Mouse (Mus musculus): ENCODE results near the gene Eln. TPM values are rescaled to one million over a fixed set of nuclear protein-coding genes. Genes with fewer than 3 reads are reported as not detected.

Eln gene
- polyA plus RNA-seq, 1 experiment from 2014 or later: 50.5 TPM

DNA sequence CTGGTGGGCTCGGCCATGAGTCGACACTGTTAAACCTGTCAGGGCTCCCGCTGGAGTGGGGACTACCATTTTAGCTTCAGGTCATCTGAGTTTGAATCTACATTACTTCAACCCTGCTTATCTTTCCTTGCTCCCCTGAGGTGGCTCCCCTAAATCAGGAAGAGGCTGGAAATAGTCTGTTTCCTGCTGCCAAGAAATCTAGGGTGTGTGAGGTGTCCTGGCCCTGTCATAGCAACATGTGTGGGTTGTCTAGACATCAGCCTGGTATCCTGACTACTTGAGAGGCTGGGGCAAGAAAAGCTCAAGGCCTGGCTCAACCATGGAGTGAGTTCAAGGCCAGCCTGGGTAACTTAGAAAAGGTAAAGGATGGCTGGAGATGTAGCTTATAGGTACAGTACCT lies 24.6 kb upstream of the Eln start:
- WGBS: 83% methylated on average over 3 of the region's 3 CpGs
- no peak overlapping the region for H3K27ac ChIP-seq (ENCODE audit: low read length)

DNA sequence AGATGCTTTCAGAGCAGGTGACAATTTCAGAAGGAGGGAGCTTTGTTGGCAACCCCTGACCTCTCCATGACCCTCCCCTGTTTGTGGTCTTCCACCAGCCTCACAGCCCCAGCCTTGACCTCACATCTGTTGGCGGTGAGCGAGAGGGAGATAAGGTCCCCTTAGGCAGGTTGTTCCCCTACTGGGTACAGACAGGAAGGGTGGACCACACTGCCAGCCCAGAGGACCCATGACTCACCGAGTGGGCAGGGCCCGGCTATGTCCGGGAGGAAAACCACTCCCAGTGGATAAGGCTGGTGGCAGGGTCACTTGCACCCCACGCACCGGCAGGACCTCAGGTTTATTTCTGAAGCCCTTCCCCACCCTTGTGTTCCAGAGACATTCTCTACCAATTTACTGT lies 22.1 kb upstream of the Eln start:
- no peak overlapping the region for H3K27ac ChIP-seq (ENCODE audit: low read length)
- no peaks in the 10 kb centered on the region for H3K36me3 ChIP-seq (ENCODE audit: control insufficient read depth, insufficient read depth, low read length)
- H3K27me3 ChIP-seq (replicated peaks; ENCODE audit: control insufficient read depth, insufficient read depth, low read length): no peaks in the 10 kb centered on the region
- H3K9ac ChIP-seq (ENCODE audit: low read depth, low read length): no peak overlapping the region
- WGBS: 55% methylated on average over 7 of the region's 7 CpGs
- H3K4me3 ChIP-seq (ENCODE audit: low read length): no peak overlapping the region
- ATAC-seq: no peak
- no peaks in the 10 kb centered on the region for H3K9me3 ChIP-seq (ENCODE audit: control insufficient read depth, low read length)
- H3K4me1 ChIP-seq (ENCODE audit: control insufficient read depth, insufficient read depth, low read length): no peaks in the 10 kb centered on the region
- no peak overlapping the region for H3K4me2 ChIP-seq (ENCODE audit: low read depth, low read length)

More for the DNA sequence above, 24.6 kb upstream of the Eln start:
- Histone ChIP-seq H3K4me3 (ENCODE audit: low read length) (no peak overlapping the region), H3K4me2 (ENCODE audit: low read depth, low read length) (no peak overlapping the region), H3K36me3 (ENCODE audit: control insufficient read depth, insufficient read depth, low read length) (no peaks in the 10 kb centered on the region), H3K9ac (ENCODE audit: low read depth, low read length) (no peak overlapping the region), H3K27me3 (replicated peaks; ENCODE audit: control insufficient read depth, insufficient read depth, low read length) (no peaks in the 10 kb centered on the region), H3K4me1 (ENCODE audit: control insufficient read depth, insufficient read depth, low read length) (no peaks in the 10 kb centered on the region), H3K9me3 (ENCODE audit: control insufficient read depth, low read length) (no peaks in the 10 kb centered on the region)
- ATAC-seq: no peak

DNA sequence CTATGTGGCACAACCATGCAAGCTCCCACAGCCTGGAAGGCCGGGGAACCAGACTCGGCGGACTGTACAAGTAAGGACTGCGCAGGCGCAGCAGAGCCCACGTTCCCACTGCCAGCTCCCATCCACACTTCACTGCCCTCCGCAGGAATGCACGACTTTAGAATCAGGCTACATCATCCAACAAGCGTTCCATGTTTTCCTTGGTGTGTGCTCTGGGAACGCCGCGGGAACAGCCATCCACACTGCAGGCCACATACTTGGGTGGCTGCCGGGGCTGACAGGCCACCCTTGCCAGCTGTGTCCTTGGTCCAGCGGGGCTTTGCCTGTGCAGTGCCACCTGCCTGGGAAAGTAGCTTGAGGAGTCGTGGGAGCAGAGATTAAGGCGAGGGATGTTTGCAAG lies 18.3 kb upstream of the Eln start:
- no peak overlapping the region for H3K4me3 ChIP-seq (ENCODE audit: low read length)
- no peak overlapping the region for H3K27ac ChIP-seq (ENCODE audit: low read length)
- no peak overlapping the region for H3K4me2 ChIP-seq (ENCODE audit: low read depth, low read length)
- no peak for ATAC-seq
- 83% methylated on average over 16 of the region's 16 CpGs for WGBS
- H3K9ac ChIP-seq (ENCODE audit: low read depth, low read length): no peak overlapping the region
- H3K9me3 ChIP-seq (ENCODE audit: control insufficient read depth, low read length): no peaks in the 10 kb centered on the region
- no peaks in the 10 kb centered on the region for H3K36me3 ChIP-seq (ENCODE audit: control insufficient read depth, insufficient read depth, low read length)
- no peaks in the 10 kb centered on the region for H3K4me1 ChIP-seq (ENCODE audit: control insufficient read depth, insufficient read depth, low read length)
- H3K27me3 ChIP-seq (replicated peaks; ENCODE audit: control insufficient read depth, insufficient read depth, low read length): no peaks in the 10 kb centered on the region

DNA sequence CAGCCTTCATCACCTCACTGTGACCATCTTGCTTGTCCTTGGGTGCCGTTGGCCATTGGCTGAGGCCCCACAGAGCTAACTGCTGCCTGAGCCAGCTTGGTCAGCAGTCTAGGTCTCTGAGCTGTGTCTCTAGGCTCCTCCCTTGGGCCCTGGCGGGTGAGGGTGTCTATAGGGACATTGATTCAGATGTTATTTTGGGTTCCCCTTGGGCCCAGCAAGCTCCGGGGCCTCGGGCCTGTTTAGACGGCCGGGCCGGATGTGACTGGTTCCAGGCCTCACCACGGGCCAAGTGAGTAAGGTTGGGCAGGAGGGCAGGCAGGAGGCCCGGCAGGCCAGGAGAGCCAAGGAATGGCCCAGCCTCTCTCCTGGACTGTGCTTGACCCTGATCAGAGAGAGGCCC lies 16.2 kb upstream of the Eln start:
- no peak overlapping the region for H3K9ac ChIP-seq (ENCODE audit: low read depth, low read length)
- no peak for ATAC-seq
- no peaks in the 10 kb centered on the region for H3K36me3 ChIP-seq (ENCODE audit: control insufficient read depth, insufficient read depth, low read length)
- H3K4me3 ChIP-seq (ENCODE audit: low read length): no peak overlapping the region
- 82% methylated on average over 9 of the region's 9 CpGs for WGBS
- no peaks in the 10 kb centered on the region for H3K9me3 ChIP-seq (ENCODE audit: control insufficient read depth, low read length)
- H3K27me3 ChIP-seq (replicated peaks; ENCODE audit: control insufficient read depth, insufficient read depth, low read length): no peaks in the 10 kb centered on the region
- H3K4me2 ChIP-seq (ENCODE audit: low read depth, low read length): no peak overlapping the region
- no peaks in the 10 kb centered on the region for H3K4me1 ChIP-seq (ENCODE audit: control insufficient read depth, insufficient read depth, low read length)
- H3K27ac ChIP-seq (ENCODE audit: low read length): no peak overlapping the region

GRCm38 (mm10) chr5:134761409-134762124 lies 14.4 kb upstream of the Eln start:
- no peak overlapping the region for H3K4me3 ChIP-seq (ENCODE audit: low read length)
- no peak overlapping the region for H3K9ac ChIP-seq (ENCODE audit: low read depth, low read length)
- no peaks in the 10 kb centered on the region for H3K4me1 ChIP-seq (ENCODE audit: control insufficient read depth, insufficient read depth, low read length)
- 68% methylated on average over 18 of the region's 18 CpGs for WGBS
- no peak overlapping the region for H3K4me2 ChIP-seq (ENCODE audit: low read depth, low read length)
- H3K9me3 ChIP-seq (ENCODE audit: control insufficient read depth, low read length): no peaks in the 10 kb centered on the region
- H3K27ac ChIP-seq (ENCODE audit: low read length): no peak overlapping the region
- no peaks in the 10 kb centered on the region for H3K27me3 ChIP-seq (replicated peaks; ENCODE audit: control insufficient read depth, insufficient read depth, low read length)
- no peaks in the 10 kb centered on the region for H3K36me3 ChIP-seq (ENCODE audit: control insufficient read depth, insufficient read depth, low read length)
- ATAC-seq: no peak

GRCm38 (mm10) chr5:134756031-134756430 lies 8.9 kb upstream of the Eln start:
- H3K9ac ChIP-seq (ENCODE audit: low read depth, low read length): 0 out of 2 replicates have a peak overlapping the region, but pooled peaks have one; percentile 30
- no peaks in the 10 kb centered on the region for H3K36me3 ChIP-seq (ENCODE audit: control insufficient read depth, insufficient read depth, low read length)
- H3K4me2 ChIP-seq (ENCODE audit: low read depth, low read length): no peak overlapping the region
- H3K27me3 ChIP-seq (replicated peaks; ENCODE audit: control insufficient read depth, insufficient read depth, low read length): no peaks in the 10 kb centered on the region
- ATAC-seq: no peak; the same call in 1 of the 2 replicates
- H3K9me3 ChIP-seq (ENCODE audit: control insufficient read depth, low read length): no peaks in the 10 kb centered on the region
- no peak overlapping the region for H3K4me3 ChIP-seq (ENCODE audit: low read length)
- WGBS: 37% methylated on average over 13 of the region's 13 CpGs
- no peak overlapping the region for H3K27ac ChIP-seq (ENCODE audit: low read length)
- no peaks in the 10 kb centered on the region for H3K4me1 ChIP-seq (ENCODE audit: control insufficient read depth, insufficient read depth, low read length)

GRCm38 (mm10) chr5:134754096-134754495 lies 7.0 kb upstream of the Eln start:
- H3K4me3 ChIP-seq (ENCODE audit: low read length): no peak overlapping the region
- 44% methylated on average over 10 of the region's 10 CpGs for WGBS
- ATAC-seq: no peak
- no peak overlapping the region for H3K9ac ChIP-seq (ENCODE audit: low read depth, low read length)
- H3K9me3 ChIP-seq (ENCODE audit: control insufficient read depth, low read length): no peaks in the 10 kb centered on the region
- H3K27ac ChIP-seq (ENCODE audit: low read length): no peak overlapping the region
- H3K4me2 ChIP-seq (ENCODE audit: low read depth, low read length): no peak overlapping the region
- H3K27me3 ChIP-seq (replicated peaks; ENCODE audit: control insufficient read depth, insufficient read depth, low read length): no peaks in the 10 kb centered on the region
- no peaks in the 10 kb centered on the region for H3K36me3 ChIP-seq (ENCODE audit: control insufficient read depth, insufficient read depth, low read length)
- no peaks in the 10 kb centered on the region for H3K4me1 ChIP-seq (ENCODE audit: control insufficient read depth, insufficient read depth, low read length)

GRCm38 (mm10) chr5:134750469-134750868 lies 3.3 kb upstream of the Eln start:
- Histone ChIP-seq H3K27me3 (replicated peaks; ENCODE audit: control insufficient read depth, insufficient read depth, low read length) (no peaks in the 10 kb centered on the region), H3K4me1 (ENCODE audit: control insufficient read depth, insufficient read depth, low read length) (peaks cover 18% of the 10 kb centered on the region), H3K9ac (ENCODE audit: low read depth, low read length) (no peak overlapping the region), H3K36me3 (ENCODE audit: control insufficient read depth, insufficient read depth, low read length) (no peaks in the 10 kb centered on the region), H3K27ac (ENCODE audit: low read length) (no peak overlapping the region), H3K4me3 (ENCODE audit: low read length) (no peak overlapping the region), H3K4me2 (ENCODE audit: low read depth, low read length) (no peak overlapping the region), H3K9me3 (ENCODE audit: control insufficient read depth, low read length) (no peaks in the 10 kb centered on the region)
- no peak for ATAC-seq
- 80% methylated on average over 7 of the region's 7 CpGs for WGBS

- ATAC-seq: no peak; the same call in 1 of the 2 replicates
Observed at GRCm38 (mm10) chr5:134747947-134748618, 960 bp upstream of the Eln start.

More at GRCm38 (mm10) chr5:134747947-134748618, 960 bp upstream of the Eln start:
- Histone ChIP-seq H3K27ac (ENCODE audit: low read length) (peak overlapping the region; percentile 52; the same call in 1 of the 2 replicates), H3K9ac (ENCODE audit: low read depth, low read length) (0 out of 2 replicates have a peak overlapping the region, but pooled peaks have one; percentile 75), H3K9me3 (ENCODE audit: control insufficient read depth, low read length) (no peaks in the 10 kb centered on the region), H3K4me3 (ENCODE audit: low read length) (no peak overlapping the region), H3K36me3 (ENCODE audit: control insufficient read depth, insufficient read depth, low read length) (no peaks in the 10 kb centered on the region), H3K27me3 (replicated peaks; ENCODE audit: control insufficient read depth, insufficient read depth, low read length) (no peaks in the 10 kb centered on the region), H3K4me1 (ENCODE audit: control insufficient read depth, insufficient read depth, low read length) (peaks cover 21% of the 10 kb centered on the region), H3K4me2 (ENCODE audit: low read depth, low read length) (no peak overlapping the region; the same call in 1 of the 2 replicates)
- WGBS: 51% methylated on average over 6 of the region's 6 CpGs
